Mouse (Mus musculus): ENCODE measurements around the gene Ppp2r5c.

- no peak for TF ChIP-seq CTCF (IDR thresholded peaks at IDR 0.05; ENCODE audit: borderline replicate concordance, insufficient read depth, low read depth, low read length)
- TF ChIP-seq POLR2A (IDR thresholded peaks at IDR 0.05; ENCODE audit: borderline replicate concordance, insufficient read depth, low read length): no peak
Measured at GRCm38 (mm10) chr12:110493597-110494369, 46.9 kb downstream of the Ppp2r5c start.
